Comparison of ENCODE assay signal across 7 mouse cellular contexts in the genomic region with DNA sequence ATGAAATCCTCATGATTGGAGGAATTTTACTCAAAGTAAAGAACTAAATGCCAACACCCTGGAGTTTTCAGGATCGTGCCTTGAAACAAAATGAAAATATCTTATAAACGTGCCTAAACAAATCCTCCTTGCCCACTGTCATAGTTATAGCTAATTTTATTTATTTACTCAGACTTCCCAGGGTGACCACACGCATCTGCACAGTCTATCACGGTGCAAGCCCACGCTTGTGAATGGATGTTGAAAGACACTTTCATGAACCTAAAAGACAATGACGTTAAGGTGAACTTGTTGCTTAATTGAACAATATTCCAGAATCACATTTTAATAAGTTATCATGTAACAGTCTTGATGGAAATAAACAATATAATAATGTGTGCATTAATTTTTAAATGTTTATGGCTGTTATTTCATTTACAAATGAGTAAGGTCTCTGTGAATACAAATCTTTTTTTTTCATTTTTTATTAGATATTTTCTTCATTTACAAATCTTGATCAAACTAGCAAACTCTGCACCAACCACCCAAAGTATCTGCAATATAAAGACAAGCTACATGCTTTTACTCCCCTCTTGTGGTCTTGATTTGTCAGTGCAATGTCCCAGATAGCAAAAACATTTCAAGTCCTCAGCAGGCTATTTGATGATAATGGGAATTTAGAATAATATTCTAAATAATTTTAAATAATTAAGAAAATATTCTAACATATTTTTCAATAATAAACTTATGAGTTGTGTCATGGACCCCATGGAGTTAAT. TPM values are rescaled to one million over a fixed set of nuclear protein-coding genes. Genes with fewer than 3 reads are reported as not detected.
DNase-seq lines count a peak whose midpoint lies in the region; ATAC-seq and TF ChIP-seq lines count a peak whose summit lies in the region.

No protein-coding gene starts in this region.

- peak; percentile 62 for DNase-seq in kidney, adult 9 months
- DNase-seq in kidney, adult 11 months = no peak
- peak; percentile 43 for DNase-seq in CD4-positive, CD25-positive, alpha-beta regulatory T cell, adult 2 months (ENCODE audit: low read depth, low spot score)
- DNase-seq in ES-E14 (ENCODE audit: low read depth, low spot score) = no peak
- peak; percentile 24 for DNase-seq in naive thymus-derived CD4-positive, alpha-beta T cell, adult 2 months (ENCODE audit: low read depth)
- no peak for DNase-seq in urinary bladder, adult 18-20 months (ENCODE audit: low spot score in 2 of 2)

- ATAC-seq in hematopoietic stem cell, adult 5-6 weeks (replicated peaks in 1 of 2; ENCODE audit: insufficient read depth in 1 of 2, low FRiP score in 2 of 2, low TSS enrichment in 1 of 2, low read depth in 1 of 2, poor library complexity in 2 of 2, severe bottlenecking in 2 of 2) = peak; percentile 59 to 62; a peak in 2 of 4 replicates

- no peak overlapping the region for H3K9ac ChIP-seq in ES-E14 (ENCODE audit: insufficient read depth, low read depth, low read length, poor library complexity, severe bottlenecking)

- H3K36me3 ChIP-seq in ES-E14 (ENCODE audit: control insufficient read depth, insufficient read depth, low read length, poor library complexity, severe bottlenecking) = peaks cover 3% of the 10 kb centered on the region; the same call in 1 of the 2 replicates

- no peak overlapping the region for H3K4me3 ChIP-seq in ES-E14 (ENCODE audit: insufficient read depth in 1 of 2, low read depth in 1 of 2, low read length in 2 of 2, poor library complexity in 1 of 2, severe bottlenecking in 1 of 2)

- no peak overlapping the region for H3K27ac ChIP-seq in ES-E14 (ENCODE audit: insufficient read depth, low read depth, low read length, poor library complexity, severe bottlenecking)

- no peaks in the 10 kb centered on the region for H3K9me3 ChIP-seq in ES-E14 (ENCODE audit: control insufficient read depth, insufficient read depth, low read depth, low read length)

- H3K4me1 ChIP-seq in ES-E14 (ENCODE audit: control insufficient read depth in 2 of 2, insufficient read depth in 2 of 2, low read length in 2 of 2, poor library complexity in 1 of 2) = peaks cover 5% of the 10 kb centered on the region in 2 experiments; a peak in 3 of 4 replicates

- in situ Hi-C loops in ES-E14 (cut with MboI; ENCODE audit: low sequenced_read_pairs in 2 of 2, unreplicated experiment in 2 of 2) = no loop called here

TF ChIP-seq in ES-E14, 5 proteins besides CTCF, POLR2A, EP300 and RAD21:
- peak; percentile 82 for TF ChIP-seq ZC3H11A (IDR thresholded peaks at IDR 0.05; ENCODE audit: borderline replicate concordance, low read depth, low read length)
- no peak for TF ChIP-seq MAFK (IDR thresholded peaks at IDR 0.05; ENCODE audit: insufficient read depth, low read depth, low read length)
- no peak for TF ChIP-seq ZNF384 (IDR thresholded peaks at IDR 0.05; ENCODE audit: low read depth, low read length)
- no peak for TF ChIP-seq HCFC1 (IDR thresholded peaks at IDR 0.05; ENCODE audit: borderline replicate concordance, insufficient read depth, low read length)
TF ChIP-seq in ES-E14: peak in this region for 1.

RNA-seq across cellular contexts. Expression of gene Sucnr1, which starts 30.4 kb away (rescaled TPM):
- not detected in 2 replicates for total RNA-seq in ES-E14 (2012; rRNA removed)
- not detected in 2 replicates for total RNA-seq in hematopoietic stem cell, adult 5-6 weeks (2017)

Comparison
In these comparisons a context has a peak if more than half of its experiments do, and no peak if none do; other contexts are left out.
1. DNase-seq: peak in kidney, adult 9 months (single experiment), CD4-positive, CD25-positive, alpha-beta regulatory T cell, adult 2 months (single experiment) and naive thymus-derived CD4-positive, alpha-beta T cell, adult 2 months (single experiment); none in kidney, adult 11 months (single experiment), ES-E14 (single experiment) and urinary bladder, adult 18-20 months (0 of 2).